In genomic region chr6:22206630-22207293, GRCm38 (mm10) we compare ENCODE assay signal across 12 mouse cellular contexts.
DNase-seq lines count a peak whose midpoint lies in the region; ATAC-seq and TF ChIP-seq lines count a peak whose summit lies in the region.
"Had no signal": no experiment of that assay in that cellular context is flagged by ENCODE, and none has a peak within 500 bp of the region (broad histone marks: within the 10 kb centered on the region; RNA-seq: fewer than 3 reads in every experiment).

No protein-coding gene starts in this region.

- peak; percentile 13 for DNase-seq in right cerebral cortex, adult 18-20 months
- DNase-seq in right cerebral cortex, postnatal 14 days = no peak
- peak; percentile 76 for DNase-seq in lung, embryonic 14.5 days
- peak; percentile 35 for DNase-seq in telencephalon, adult 2 months (ENCODE audit: low read depth, low spot score)
- no peak for DNase-seq in natural killer cell, adult 2 months (ENCODE audit: low spot score in 2 of 2)
- DNase-seq: gastrocnemius, adult 2 months; heart, postnatal 14 days had no signal

- no peak overlapping the region for H3K9ac ChIP-seq in forebrain, embryonic 15.5 days (replicated peaks)
- H3K9ac ChIP-seq in forebrain, embryonic 12.5 days = no peak overlapping the region
- no peak overlapping the region for H3K9ac ChIP-seq in lung, embryonic 14.5 days
- H3K9ac ChIP-seq: midbrain, embryonic 12.5 days had no signal

- peak; percentile 59 for ATAC-seq in forebrain, embryonic 15.5 days (replicated peaks)
- no peak for ATAC-seq in forebrain, embryonic 12.5 days (ENCODE audit: low FRiP score)
- peak; percentile 74 for ATAC-seq in lung, embryonic 14.5 days (ENCODE audit: insufficient read depth)
- ATAC-seq in CD4-positive, CD25-positive, alpha-beta regulatory T cell, adult 4 months = no peak
- ATAC-seq: Patski had no signal

- 52% methylated on average over 6 of the region's 6 CpGs for WGBS in forebrain, embryonic 15.5 days
- WGBS in forebrain, embryonic 12.5 days = 73% methylated on average over 5 of the region's 6 CpGs
- 52% methylated on average over 6 of the region's 6 CpGs for WGBS in lung, embryonic 14.5 days

- H3K27ac ChIP-seq in forebrain, embryonic 15.5 days (replicated peaks) = 0 out of 2 replicates have a peak overlapping the region, but pooled peaks have one; percentile 49
- no peak overlapping the region for H3K27ac ChIP-seq in forebrain, embryonic 12.5 days
- H3K27ac ChIP-seq in lung, embryonic 14.5 days (ENCODE audit: low read depth) = no peak overlapping the region
- H3K27ac ChIP-seq: gastrocnemius, adult 2 months; midbrain, embryonic 12.5 days had no signal

- no peak overlapping the region for H3K4me3 ChIP-seq in forebrain, embryonic 15.5 days
- no peak overlapping the region for H3K4me3 ChIP-seq in forebrain, embryonic 12.5 days (replicated peaks)
- no peak overlapping the region for H3K4me3 ChIP-seq in lung, embryonic 14.5 days (ENCODE audit: low read depth, low read length)
- H3K4me3 ChIP-seq: midbrain, embryonic 12.5 days had no signal

- no peaks in the 10 kb centered on the region for H3K36me3 ChIP-seq in forebrain, embryonic 15.5 days
- no peaks in the 10 kb centered on the region for H3K36me3 ChIP-seq in forebrain, embryonic 12.5 days (replicated peaks)
- H3K36me3 ChIP-seq in lung, embryonic 14.5 days (ENCODE audit: insufficient read depth) = no peaks in the 10 kb centered on the region
- H3K36me3 ChIP-seq: midbrain, embryonic 12.5 days had no signal

- peak overlapping the region; percentile 34; the same call in 1 of the 2 replicates for H3K4me2 ChIP-seq in forebrain, embryonic 15.5 days (replicated peaks)
- no peak overlapping the region for H3K4me2 ChIP-seq in forebrain, embryonic 12.5 days
- peak overlapping the region; percentile 35; the same call in 1 of the 2 replicates for H3K4me2 ChIP-seq in lung, embryonic 14.5 days
- H3K4me2 ChIP-seq: midbrain, embryonic 12.5 days had no signal

- TF ChIP-seq CTCF in lung, embryonic 14.5 days (IDR thresholded peaks at IDR 0.05; ENCODE audit: low read depth) = no peak

- no peaks in the 10 kb centered on the region for H3K9me3 ChIP-seq in forebrain, embryonic 15.5 days
- H3K9me3 ChIP-seq in forebrain, embryonic 12.5 days = no peaks in the 10 kb centered on the region
- no peaks in the 10 kb centered on the region for H3K9me3 ChIP-seq in lung, embryonic 14.5 days (ENCODE audit: low read depth, low read length)
- H3K9me3 ChIP-seq: midbrain, embryonic 12.5 days had no signal

- peaks cover 20% of the 10 kb centered on the region for H3K4me1 ChIP-seq in forebrain, embryonic 15.5 days
- H3K4me1 ChIP-seq in forebrain, embryonic 12.5 days = peaks cover 11% of the 10 kb centered on the region; the same call in 1 of the 2 replicates
- no peaks in the 10 kb centered on the region for H3K4me1 ChIP-seq in lung, embryonic 14.5 days (ENCODE audit: insufficient read depth)

- H3K27me3 ChIP-seq in forebrain, embryonic 15.5 days = no peaks in the 10 kb centered on the region
- H3K27me3 ChIP-seq in forebrain, embryonic 12.5 days = no peaks in the 10 kb centered on the region
- no peaks in the 10 kb centered on the region for H3K27me3 ChIP-seq in lung, embryonic 14.5 days (ENCODE audit: insufficient read depth, low read length)
- H3K27me3 ChIP-seq: midbrain, embryonic 12.5 days; Patski had no signal

Comparison
In these comparisons a context has a peak if more than half of its experiments do, and no peak if none do; other contexts are left out.
1. ATAC-seq: peak in forebrain, embryonic 15.5 days (single experiment) and lung, embryonic 14.5 days (single experiment); none in forebrain, embryonic 12.5 days (single experiment) and CD4-positive, CD25-positive, alpha-beta regulatory T cell, adult 4 months (single experiment).
2. DNase-seq: peak in right cerebral cortex, adult 18-20 months (single experiment), lung, embryonic 14.5 days (single experiment) and telencephalon, adult 2 months (single experiment); none in right cerebral cortex, postnatal 14 days (single experiment) and natural killer cell, adult 2 months (0 of 2).